Mouse (Mus musculus): ENCODE data around the gene Adgrf3.

GRCm38 (mm10) chr5:30231891-30232270, 26.4 kb upstream of the Adgrf3 start:
- TF ChIP-seq POLR2A (IDR thresholded peaks at IDR 0.05; ENCODE audit: borderline replicate concordance, low read depth, low read length) (no peak), CTCF (IDR thresholded peaks at IDR 0.05; ENCODE audit: low read depth, low read length) (no peak)

Data from bone marrow macrophage, adult 2 months (primary cell).